Mouse (Mus musculus) embryonic facial prominence, embryonic 11.5 days (tissue): ENCODE data around the gene Eddm3b. TPM values are rescaled to one million over a fixed set of nuclear protein-coding genes. Genes with fewer than 3 reads are reported as not detected.

ENCODE experiments used
- ATAC-seq: fragments of 200-750 bp; cut with Nextera tagmentation; replicated peaks from 2 replicates; pipeline ENCODE4 v1.8.0; 2017; ENCODE audit warnings: low read depth; ENCODE audit not compliant: insufficient number of reproducible peaks, low FRiP score, low TSS enrichment
- DNase-seq: peaks from one replicate; pipeline ENCODE4 v3.0.0-alpha.2; 2015; ENCODE audit warnings: low spot score
- H3K27ac ChIP-seq: fragments of 300-500 bp; sonication (generic); replicated peaks from 2 replicates; pipeline ENCODE4 v1.5.1; 2014; ENCODE audit warnings: mild to moderate bottlenecking, low read depth, low read length, control low read depth
- H3K27me3 ChIP-seq: fragments of 300-500 bp; sonication (generic); 2 replicates; pipeline ENCODE4 v1.6.1; 2014; ENCODE audit warnings: mild to moderate bottlenecking, low read length, moderate library complexity, mixed read lengths; ENCODE audit not compliant: control insufficient read depth, insufficient read depth
- H3K36me3 ChIP-seq: fragments of 300-500 bp; sonication (generic); replicated peaks from 2 replicates; pipeline ENCODE4 v1.6.1; 2014; ENCODE audit warnings: low read depth, mild to moderate bottlenecking, low read length, moderate library complexity, mixed read lengths; ENCODE audit not compliant: control insufficient read depth, insufficient read depth
- H3K4me1 ChIP-seq: fragments of 300-500 bp; sonication (generic); 2 replicates; pipeline ENCODE4 v1.6.1; 2014; ENCODE audit warnings: low read length, mixed read lengths; ENCODE audit not compliant: control insufficient read depth, insufficient read depth
- H3K4me2 ChIP-seq: fragments of 300-500 bp; sonication (generic); 2 replicates; pipeline ENCODE4 v1.6.1; 2014; ENCODE audit warnings: low read depth, mild to moderate bottlenecking, control low read depth, low read length, moderate library complexity
- H3K4me3 ChIP-seq: fragments of 300-500 bp; sonication (generic); 2 replicates; pipeline ENCODE4 v1.5.1; 2014; ENCODE audit warnings: low read depth, low read length, control low read depth
- H3K9ac ChIP-seq: fragments of 300-500 bp; sonication (generic); replicated peaks from 2 replicates; pipeline ENCODE4 v1.6.1; 2014; ENCODE audit warnings: mild to moderate bottlenecking, control low read depth, low read length
- H3K9me3 ChIP-seq: fragments of 300-500 bp; sonication (generic); replicated peaks from 2 replicates; pipeline ENCODE4 v1.6.1; 2016; ENCODE audit warnings: mild to moderate bottlenecking, low read length, inconsistent platforms, mixed read lengths; ENCODE audit not compliant: control insufficient read depth
- WGBS: fragments of 180-500 bp; shearing (Covaris S2); extraction: QIAGEN DNeasy Blood & Tissue Kit; methylation state at CpG from one replicate; pipeline ENCODE4 v1.1.7; 2014; 5-methylcytosine and 5-hydroxymethylcytosine counted together
- polyA plus RNA-seq: library from polyadenylated mRNA; unstranded; fragments of >200 nt; fragmentation: Nextera tagmentation; extraction: Ambion mirVana; gene quantifications from 2 replicates; pipeline ENCODE4 v1.2.1, GENCODE M21; 2014

The Eddm3b gene
- polyA plus RNA-seq, 1 experiment from 2014 or later, result not detected

DNA sequence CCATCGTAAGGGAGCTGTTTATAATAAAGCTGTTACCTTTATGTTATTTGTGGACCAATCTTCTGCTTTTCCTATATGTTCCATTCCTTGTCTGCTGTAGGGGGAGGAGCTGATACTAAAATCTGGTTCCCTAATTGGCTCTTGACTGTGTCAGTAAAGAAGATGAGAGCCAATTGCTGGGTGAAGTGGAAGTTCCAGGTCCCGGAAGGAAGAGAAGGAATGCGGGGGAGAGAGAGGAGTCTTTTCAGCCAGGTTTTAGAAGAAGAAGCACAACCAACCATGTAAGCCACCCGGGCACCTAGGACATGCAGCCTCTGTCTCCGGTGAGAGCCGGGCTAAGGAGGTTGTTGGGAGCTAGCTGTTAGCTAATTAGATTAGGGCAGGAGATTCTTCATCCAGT lies 11.5 kb downstream of the Eddm3b start:
- ATAC-seq (no peak), DNase-seq (no peak)
- Histone ChIP-seq H3K9me3 (no peaks in the 10 kb centered on the region), H3K36me3 (no peaks in the 10 kb centered on the region), H3K27ac (no peak overlapping the region), H3K4me1 (no peaks in the 10 kb centered on the region), H3K9ac (no peak overlapping the region), H3K4me2 (no peak overlapping the region), H3K27me3 (no peaks in the 10 kb centered on the region), H3K4me3 (no peak overlapping the region)
- WGBS, result 75% methylated on average over 6 of the region's 6 CpGs

GRCm38 (mm10) chr14:51127648-51128258 lies 13.5 kb downstream of the Eddm3b start:
- DNase-seq (no peak), ATAC-seq (0 out of 2 replicates have a peak, but pooled peaks have one; percentile 44)
- Histone ChIP-seq H3K36me3 (no peaks in the 10 kb centered on the region), H3K4me1 (no peaks in the 10 kb centered on the region), H3K4me2 (no peak overlapping the region), H3K9me3 (no peaks in the 10 kb centered on the region), H3K27ac (no peak overlapping the region), H3K4me3 (no peak overlapping the region), H3K9ac (no peak overlapping the region), H3K27me3 (no peaks in the 10 kb centered on the region)
- WGBS, result 42% methylated on average over 2 of the region's 2 CpGs

DNA sequence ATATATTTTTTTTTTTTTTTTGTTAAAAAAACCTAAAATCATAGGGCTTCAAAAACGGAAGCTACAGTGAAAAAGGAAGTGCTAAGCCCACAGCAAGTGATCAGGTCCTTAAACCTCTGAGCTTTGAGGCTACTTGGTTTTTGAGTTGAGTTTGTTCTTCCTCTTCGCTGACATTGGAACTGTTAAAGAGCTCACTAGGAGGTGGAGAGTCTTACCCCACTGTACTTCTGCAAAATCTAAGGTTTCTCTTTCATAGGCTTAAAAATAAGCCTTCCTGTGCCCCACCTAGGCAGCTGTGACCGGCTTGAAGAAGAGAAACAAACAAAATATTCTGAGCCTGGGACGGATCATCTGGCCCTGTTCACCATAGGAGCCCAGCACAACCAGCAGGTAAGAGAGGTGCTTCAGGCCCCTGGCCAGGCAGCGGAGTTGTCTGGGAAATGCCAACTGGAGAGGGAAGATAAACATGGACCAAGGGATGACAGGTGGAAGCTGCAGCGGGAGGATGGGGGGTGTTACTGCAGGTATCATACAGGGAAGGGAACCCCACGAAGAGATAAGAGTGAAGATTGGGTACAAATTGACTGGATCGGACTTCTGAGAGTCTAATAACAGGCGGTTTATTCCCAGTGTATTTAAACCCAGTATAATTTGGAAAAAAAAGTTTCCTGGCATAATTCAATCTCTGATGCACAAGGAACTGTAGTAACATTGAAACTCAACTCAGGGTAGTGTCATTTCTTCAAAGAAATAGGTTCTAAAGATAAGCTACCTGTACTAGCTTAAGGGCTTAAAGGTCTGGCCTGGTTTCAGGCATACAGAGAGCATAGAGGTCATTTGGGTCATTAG lies 14.8 kb downstream of the Eddm3b start:
- no peak overlapping the region for H3K9ac ChIP-seq
- H3K27ac ChIP-seq, result no peak overlapping the region
- ATAC-seq, result no peak
- H3K4me1 ChIP-seq, result no peaks in the 10 kb centered on the region
- H3K4me3 ChIP-seq, result no peak overlapping the region
- H3K36me3 ChIP-seq, result no peaks in the 10 kb centered on the region
- no peaks in the 10 kb centered on the region for H3K27me3 ChIP-seq
- H3K4me2 ChIP-seq, result no peak overlapping the region
- DNase-seq, result no peak
- no peaks in the 10 kb centered on the region for H3K9me3 ChIP-seq
- 77% methylated on average over 9 of the region's 9 CpGs for WGBS

GRCm38 (mm10) chr14:51129624-51129975 lies 15.4 kb downstream of the Eddm3b start:
- no peaks in the 10 kb centered on the region for H3K27me3 ChIP-seq
- no peaks in the 10 kb centered on the region for H3K4me1 ChIP-seq
- no peak overlapping the region for H3K27ac ChIP-seq
- ATAC-seq, result no peak
- DNase-seq, result no peak
- H3K4me3 ChIP-seq, result no peak overlapping the region
- no peaks in the 10 kb centered on the region for H3K9me3 ChIP-seq
- no peak overlapping the region for H3K9ac ChIP-seq
- WGBS, result 59% methylated on average over 4 of the region's 4 CpGs
- no peaks in the 10 kb centered on the region for H3K36me3 ChIP-seq
- H3K4me2 ChIP-seq, result no peak overlapping the region

DNA sequence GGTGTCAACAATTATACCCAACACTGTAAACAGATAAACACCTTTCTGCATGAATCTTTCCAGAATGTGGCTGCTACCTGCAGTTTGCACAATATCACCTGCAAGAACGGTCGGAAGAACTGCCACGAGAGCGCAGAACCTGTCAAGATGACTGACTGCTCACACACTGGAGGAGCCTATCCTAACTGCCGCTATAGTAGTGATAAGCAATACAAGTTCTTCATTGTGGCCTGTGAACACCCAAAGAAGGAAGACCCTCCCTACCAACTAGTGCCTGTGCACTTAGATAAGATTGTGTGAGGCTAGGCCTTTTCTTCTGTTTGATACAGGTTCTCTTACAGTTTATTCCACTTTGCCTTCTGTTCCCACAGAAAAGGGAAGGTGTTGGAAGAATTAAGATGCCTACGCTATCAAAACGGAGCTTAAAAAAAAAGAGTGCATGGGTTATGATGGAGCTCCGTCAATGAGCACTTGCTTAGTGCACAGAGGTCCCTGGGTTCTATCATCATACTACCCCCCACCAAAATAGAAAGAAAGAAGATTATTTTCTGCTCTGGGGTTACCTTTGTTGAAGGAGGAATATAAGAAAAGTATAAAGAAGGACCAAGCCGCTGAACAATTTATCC lies 16.2 kb downstream of the Eddm3b start:
- H3K4me3 ChIP-seq, result no peak overlapping the region
- ATAC-seq (no peak), DNase-seq (no peak)
- no peaks in the 10 kb centered on the region for H3K36me3 ChIP-seq
- H3K27ac ChIP-seq, result no peak overlapping the region
- no peaks in the 10 kb centered on the region for H3K4me1 ChIP-seq
- no peaks in the 10 kb centered on the region for H3K27me3 ChIP-seq
- no peak overlapping the region for H3K4me2 ChIP-seq
- H3K9me3 ChIP-seq, result no peaks in the 10 kb centered on the region
- no peak overlapping the region for H3K9ac ChIP-seq
- 89% methylated on average over 9 of the region's 9 CpGs for WGBS

GRCm38 (mm10) chr14:51131086-51131815 lies 17.0 kb downstream of the Eddm3b start:
- Histone ChIP-seq H3K4me2 (no peak overlapping the region), H3K4me1 (no peaks in the 10 kb centered on the region), H3K36me3 (no peaks in the 10 kb centered on the region), H3K27me3 (no peaks in the 10 kb centered on the region), H3K9ac (no peak overlapping the region), H3K4me3 (no peak overlapping the region), H3K27ac (no peak overlapping the region), H3K9me3 (no peaks in the 10 kb centered on the region)
- 74% methylated on average over 7 of the region's 7 CpGs for WGBS
- ATAC-seq (no peak), DNase-seq (no peak)

DNA sequence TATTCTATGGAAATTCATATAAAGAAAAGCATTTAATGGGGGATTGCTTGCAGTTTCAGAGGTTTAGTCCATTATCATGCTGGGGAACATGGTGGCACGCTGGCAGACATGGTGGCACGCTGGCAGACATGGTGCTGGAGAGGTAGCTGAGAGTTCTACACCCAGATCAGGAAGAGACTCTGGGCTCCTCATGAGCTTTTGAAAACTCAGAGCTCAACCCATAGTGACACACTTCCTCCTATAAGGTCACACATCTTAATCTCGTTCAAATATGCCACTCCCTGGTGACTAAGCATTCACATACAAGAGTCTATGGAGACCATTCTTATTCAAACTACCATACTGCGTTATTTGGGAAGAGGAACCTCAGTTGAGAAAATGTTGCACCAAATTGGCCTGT lies 18.1 kb downstream of the Eddm3b start:
- no peak overlapping the region for H3K4me3 ChIP-seq
- H3K36me3 ChIP-seq, result no peaks in the 10 kb centered on the region
- 92% methylated on average over 4 of the region's 4 CpGs for WGBS
- no peak overlapping the region for H3K27ac ChIP-seq
- no peak for ATAC-seq
- no peak for DNase-seq
- H3K4me1 ChIP-seq, result no peaks in the 10 kb centered on the region
- H3K27me3 ChIP-seq, result no peaks in the 10 kb centered on the region
- no peaks in the 10 kb centered on the region for H3K9me3 ChIP-seq
- no peak overlapping the region for H3K4me2 ChIP-seq
- no peak overlapping the region for H3K9ac ChIP-seq
